Mouse (Mus musculus) lung, postnatal 0 days (tissue): ENCODE results near the gene Mtx1.
A peak's percentile ranks its signal among the peaks of the same experiment; 100 is the strongest.

Source experiments
- CTCF ChIP-seq: IDR thresholded peaks from 2 replicates; pipeline ENCODE4 v1.5.1; 2016; ENCODE audit warnings: antibody characterized with exemption, mild to moderate bottlenecking
- EP300 ChIP-seq: IDR thresholded peaks from 2 replicates; pipeline ENCODE4 v1.6.1; 2016; ENCODE audit warnings: antibody characterized with exemption, mild to moderate bottlenecking, control low read depth

DNA sequence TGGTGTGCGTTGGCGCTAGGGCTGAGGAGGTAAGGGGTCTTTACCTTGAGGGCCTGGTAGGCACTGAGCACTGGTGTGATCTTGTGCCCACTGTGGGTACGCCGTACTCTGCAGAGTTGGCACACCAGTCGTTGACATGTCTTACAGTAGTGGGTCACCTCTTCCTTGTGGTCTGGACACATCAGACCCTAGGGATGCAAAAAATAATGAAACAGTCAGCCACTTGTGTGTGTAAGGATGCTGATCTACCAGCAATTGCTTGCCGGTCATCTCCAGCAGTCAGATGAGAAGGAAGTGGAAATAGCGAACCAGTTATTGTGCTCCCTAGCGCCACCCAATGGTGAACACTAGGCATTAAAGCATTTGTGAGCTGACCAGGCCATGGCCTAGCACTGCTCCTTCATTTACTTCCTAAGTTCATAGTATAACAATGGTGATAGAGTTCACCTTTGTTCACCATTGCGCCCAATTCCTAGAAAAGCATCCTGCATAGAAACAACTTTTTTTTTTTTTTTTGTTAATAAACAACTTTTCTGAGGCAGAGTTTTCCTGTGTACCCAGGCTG, 15.5 kb upstream of the Mtx1 start:
- TF ChIP-seq CTCF: peak; percentile 87
- TF ChIP-seq EP300: no peak
